Mouse (Mus musculus): ENCODE measurements around the gene Maml3.

DNA sequence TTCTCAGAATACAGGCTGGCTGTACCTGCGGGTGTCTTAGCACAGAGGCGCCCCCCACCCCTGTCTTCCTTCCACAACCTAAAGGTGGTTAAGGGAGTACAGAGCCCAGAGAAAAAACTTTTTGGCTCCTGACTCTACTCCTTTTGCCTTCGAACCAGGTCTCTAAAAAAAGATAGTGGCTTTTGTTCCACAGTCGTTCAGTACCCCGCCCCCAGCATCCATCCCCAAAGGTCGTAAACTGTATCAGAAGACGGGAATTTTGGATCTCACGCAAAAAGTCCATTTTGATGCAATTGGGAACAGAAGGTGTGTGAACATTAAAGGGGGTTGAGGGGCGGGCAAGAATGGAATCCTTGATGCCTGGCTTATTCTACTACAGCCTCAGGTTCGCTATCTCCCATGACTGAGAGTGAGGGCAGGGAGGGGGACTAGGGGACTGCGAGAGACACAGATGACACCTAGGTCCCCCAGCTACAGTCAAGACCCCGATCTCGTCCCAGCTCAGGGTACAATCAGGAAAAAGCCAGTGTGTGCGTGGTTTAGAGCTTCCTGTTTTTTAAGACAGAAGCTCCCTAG, 3.4 kb downstream of the Maml3 start:
- no peak for TF ChIP-seq CTCF (IDR thresholded peaks at IDR 0.05; ENCODE audit: control insufficient read depth, insufficient read depth, insufficient read length)
- TF ChIP-seq MAX (IDR thresholded peaks at IDR 0.05): no peak

Data from C2C12 (cell line).